Mouse (Mus musculus) liver, embryonic 16.5 days (tissue): ENCODE data around the gene Ip6k3. TPM values are rescaled to one million over a fixed set of nuclear protein-coding genes. Genes with fewer than 3 reads are reported as not detected.

Source experiments
- ATAC-seq: fragments of 200-750 bp; cut with Nextera tagmentation; 2 replicates; pipeline ENCODE4 v1.8.0; 2017; ENCODE audit warnings: low read depth, mild to moderate bottlenecking, moderate number of reproducible peaks, moderate library complexity
- H3K27ac ChIP-seq: fragments of 300-500 bp; sonication (generic); 2 replicates; pipeline ENCODE4 v1.5.1; 2014; ENCODE audit warnings: mild to moderate bottlenecking, low read length
- H3K27me3 ChIP-seq: fragments of 300-500 bp; sonication (generic); 2 replicates; pipeline ENCODE4 v1.6.1; 2014; ENCODE audit warnings: low read depth, low read length, mixed read lengths; ENCODE audit not compliant: control insufficient read depth, insufficient read depth
- H3K36me3 ChIP-seq: fragments of 300-500 bp; sonication (generic); 2 replicates; pipeline ENCODE4 v1.6.1; 2014; ENCODE audit warnings: mild to moderate bottlenecking; ENCODE audit not compliant: control insufficient read depth, insufficient read depth
- H3K4me1 ChIP-seq: fragments of 300-500 bp; sonication (generic); 2 replicates; pipeline ENCODE4 v1.6.1; 2014; ENCODE audit warnings: low read depth, low read length, mixed read lengths; ENCODE audit not compliant: control insufficient read depth
- H3K4me2 ChIP-seq: fragments of 300-500 bp; sonication (generic); 2 replicates; pipeline ENCODE4 v1.6.1; 2014; ENCODE audit warnings: low read depth, low read length, mixed read lengths
- H3K4me3 ChIP-seq: fragments of 300-500 bp; sonication (generic); 2 replicates; pipeline ENCODE4 v1.5.1; 2014; ENCODE audit warnings: low read depth, mild to moderate bottlenecking, low read length
- H3K9ac ChIP-seq: fragments of 300-500 bp; sonication (generic); 2 replicates; pipeline ENCODE4 v1.6.1; 2014; ENCODE audit warnings: low read depth, low read length
- H3K9me3 ChIP-seq: fragments of 300-500 bp; sonication (generic); replicated peaks from 2 replicates; pipeline ENCODE4 v1.6.1; 2016; ENCODE audit warnings: low read length; ENCODE audit not compliant: control insufficient read depth
- WGBS: fragments of 180-500 bp; shearing (Covaris S2); extraction: QIAGEN DNeasy Blood & Tissue Kit; methylation state at CpG from one replicate; pipeline ENCODE4 v1.1.7; 2014; ENCODE audit not compliant: insufficient replicate concordance; 5-methylcytosine and 5-hydroxymethylcytosine counted together
- polyA plus RNA-seq: library from polyadenylated mRNA; unstranded; fragments of >200 nt; fragmentation: Nextera tagmentation; extraction: Ambion mirVana; gene quantifications from 2 replicates; pipeline ENCODE4 v1.2.1, GENCODE M21; 2015

Gene Ip6k3
- polyA plus RNA-seq, 1 experiment from 2014 or later: 0.28 TPM

DNA sequence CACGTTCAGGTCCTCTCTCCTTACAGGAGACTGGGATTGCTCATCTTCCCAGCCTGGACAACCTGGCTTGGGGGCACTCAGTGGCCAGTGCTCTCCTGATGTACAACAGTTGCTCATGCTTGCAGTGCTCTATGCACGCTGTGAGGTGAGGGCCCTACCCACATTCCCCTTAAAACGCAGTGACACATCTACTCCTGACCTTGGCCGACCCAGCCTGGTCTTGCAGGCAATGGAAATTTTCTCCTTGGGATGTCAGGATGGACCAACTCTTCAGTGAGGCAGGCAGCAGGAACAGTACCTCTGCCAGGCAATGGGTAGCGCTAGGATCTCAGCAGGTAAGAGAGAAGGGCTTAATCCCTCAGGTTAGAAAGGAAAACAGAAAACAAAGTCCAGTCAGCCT is 19.5 kb upstream of the Ip6k3 start:
- Histone ChIP-seq H3K4me3 (no peak overlapping the region), H3K27me3 (no peaks in the 10 kb centered on the region), H3K4me1 (peaks cover 13% of the 10 kb centered on the region), H3K36me3 (peaks cover 7% of the 10 kb centered on the region), H3K27ac (no peak overlapping the region), H3K9ac (no peak overlapping the region), H3K4me2 (no peak overlapping the region), H3K9me3 (no peaks in the 10 kb centered on the region)
- 57% methylated on average over 5 of the region's 5 CpGs for WGBS
- no peak for ATAC-seq

- Histone ChIP-seq H3K36me3 (peaks cover under 1% of the 10 kb centered on the region; the same call in 1 of the 2 replicates), H3K9ac (no peak overlapping the region), H3K4me1 (peaks cover 13% of the 10 kb centered on the region), H3K27ac (no peak overlapping the region), H3K9me3 (no peaks in the 10 kb centered on the region), H3K4me3 (no peak overlapping the region), H3K27me3 (no peaks in the 10 kb centered on the region), H3K4me2 (no peak overlapping the region)
- WGBS: 73% methylated on average over 3 of the region's 3 CpGs
- no peak for ATAC-seq
These were observed 18.5 kb upstream of the Ip6k3 start for GRCm38 (mm10) chr17:27186068-27186467.

GRCm38 (mm10) chr17:27183667-27184292 is 16.2 kb upstream of the Ip6k3 start:
- ATAC-seq: peak; percentile 73
- 55% methylated on average over 12 of the region's 12 CpGs for WGBS
- H3K9me3 ChIP-seq: no peaks in the 10 kb centered on the region
- H3K4me3 ChIP-seq: no peak overlapping the region
- H3K36me3 ChIP-seq: no peaks in the 10 kb centered on the region
- H3K9ac ChIP-seq: no peak overlapping the region
- no peak overlapping the region for H3K27ac ChIP-seq
- H3K4me2 ChIP-seq: no peak overlapping the region
- H3K27me3 ChIP-seq: no peaks in the 10 kb centered on the region
- H3K4me1 ChIP-seq: peaks cover 13% of the 10 kb centered on the region

DNA sequence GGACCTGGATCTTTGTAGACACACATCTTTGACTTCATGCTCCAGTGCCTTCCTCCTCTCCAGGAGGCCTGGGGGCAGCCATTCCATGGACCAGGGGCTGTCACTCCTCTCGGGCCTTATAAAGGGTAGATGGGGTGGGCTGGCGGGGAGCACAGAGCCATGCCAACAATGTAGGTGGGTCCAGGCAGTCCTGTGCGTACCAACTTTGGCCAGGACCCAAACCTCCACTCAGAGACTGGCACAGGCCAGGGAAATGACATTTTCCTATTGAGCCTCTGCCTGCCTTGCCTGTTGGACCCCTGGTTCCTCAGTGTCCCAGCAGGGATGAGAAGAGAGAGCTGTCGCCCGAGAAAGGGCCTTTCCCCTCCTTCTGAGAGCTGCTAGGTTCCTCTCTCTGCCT is 14.8 kb upstream of the Ip6k3 start:
- no peak overlapping the region for H3K4me2 ChIP-seq
- peaks cover 13% of the 10 kb centered on the region for H3K4me1 ChIP-seq

GRCm38 (mm10) chr17:27181666-27182065 is 14.1 kb upstream of the Ip6k3 start:
- no peak overlapping the region for H3K4me3 ChIP-seq
- H3K27ac ChIP-seq: no peak overlapping the region
- no peaks in the 10 kb centered on the region for H3K36me3 ChIP-seq
- ATAC-seq: no peak
- 38% methylated on average over 3 of the region's 3 CpGs for WGBS
- no peak overlapping the region for H3K4me2 ChIP-seq
- H3K9ac ChIP-seq: no peak overlapping the region
- H3K9me3 ChIP-seq: no peaks in the 10 kb centered on the region
- peaks cover 13% of the 10 kb centered on the region for H3K4me1 ChIP-seq
- H3K27me3 ChIP-seq: no peaks in the 10 kb centered on the region

More for the DNA sequence above, 14.8 kb upstream of the Ip6k3 start:
- no peaks in the 10 kb centered on the region for H3K9me3 ChIP-seq
- no peak overlapping the region for H3K27ac ChIP-seq
- H3K9ac ChIP-seq: no peak overlapping the region
- no peak overlapping the region for H3K4me3 ChIP-seq
- no peak for ATAC-seq
- 78% methylated on average over 5 of the region's 5 CpGs for WGBS
- no peaks in the 10 kb centered on the region for H3K27me3 ChIP-seq
- H3K36me3 ChIP-seq: no peaks in the 10 kb centered on the region

- Histone ChIP-seq H3K9me3 (no peaks in the 10 kb centered on the region), H3K27ac (no peak overlapping the region), H3K4me2 (no peak overlapping the region), H3K4me3 (no peak overlapping the region), H3K27me3 (no peaks in the 10 kb centered on the region), H3K36me3 (no peaks in the 10 kb centered on the region), H3K9ac (no peak overlapping the region), H3K4me1 (peaks cover 13% of the 10 kb centered on the region)
- 51% methylated on average over 12 of the region's 12 CpGs for WGBS
- no peak for ATAC-seq
These were observed 12.2 kb upstream of the Ip6k3 start for GRCm38 (mm10) chr17:27179681-27180280.

- 0 out of 2 replicates have a peak, but pooled peaks have one; percentile 37 for ATAC-seq
- 73% methylated on average over 17 of the region's 17 CpGs for WGBS
These were observed 11.0 kb upstream of the Ip6k3 start for GRCm38 (mm10) chr17:27178427-27179177.

DNA sequence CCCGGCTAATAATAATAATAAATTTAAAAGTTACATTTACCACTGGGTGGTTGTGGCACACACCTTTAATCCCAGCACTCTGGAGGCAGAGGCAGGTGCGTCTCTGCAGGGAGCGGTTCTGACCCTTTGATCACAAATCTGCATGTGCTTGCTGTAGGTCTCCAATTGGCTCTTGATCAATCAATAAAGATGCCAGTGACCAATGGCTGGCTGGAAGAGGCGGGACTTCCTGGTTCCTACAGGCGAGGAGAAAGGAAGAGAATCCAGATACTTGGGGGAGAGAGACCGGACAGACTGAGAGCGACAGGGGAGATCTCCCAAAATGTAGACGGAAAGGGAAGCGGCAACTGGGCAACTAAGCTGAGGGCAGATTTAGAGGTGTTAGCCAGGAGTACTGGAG is 10.4 kb upstream of the Ip6k3 start:
- Histone ChIP-seq H3K4me1 (peaks cover 6% of the 10 kb centered on the region), H3K4me2 (no peak overlapping the region), H3K9ac (no peak overlapping the region), H3K36me3 (no peaks in the 10 kb centered on the region), H3K4me3 (no peak overlapping the region), H3K27me3 (no peaks in the 10 kb centered on the region), H3K27ac (no peak overlapping the region), H3K9me3 (no peaks in the 10 kb centered on the region)
- no peak for ATAC-seq
- WGBS: 78% methylated on average over 9 of the region's 9 CpGs

More at GRCm38 (mm10) chr17:27178427-27179177, 11.0 kb upstream of the Ip6k3 start:
- Histone ChIP-seq H3K4me2 (no peak overlapping the region), H3K27me3 (no peaks in the 10 kb centered on the region), H3K9me3 (no peaks in the 10 kb centered on the region), H3K4me3 (no peak overlapping the region), H3K27ac (no peak overlapping the region), H3K9ac (no peak overlapping the region), H3K4me1 (peaks cover 9% of the 10 kb centered on the region), H3K36me3 (no peaks in the 10 kb centered on the region)

GRCm38 (mm10) chr17:27176754-27177153 is 9.2 kb upstream of the Ip6k3 start:
- ATAC-seq: no peak
- WGBS: 79% methylated on average over 4 of the region's 4 CpGs

More at GRCm38 (mm10) chr17:27176754-27177153, 9.2 kb upstream of the Ip6k3 start:
- no peak overlapping the region for H3K9ac ChIP-seq
- no peak overlapping the region for H3K27ac ChIP-seq
- H3K4me3 ChIP-seq: no peak overlapping the region
- H3K36me3 ChIP-seq: no peaks in the 10 kb centered on the region
- no peak overlapping the region for H3K4me2 ChIP-seq
- no peaks in the 10 kb centered on the region for H3K9me3 ChIP-seq
- no peaks in the 10 kb centered on the region; the same call in 1 of the 2 replicates for H3K4me1 ChIP-seq
- H3K27me3 ChIP-seq: no peaks in the 10 kb centered on the region
